In the genomic region with DNA sequence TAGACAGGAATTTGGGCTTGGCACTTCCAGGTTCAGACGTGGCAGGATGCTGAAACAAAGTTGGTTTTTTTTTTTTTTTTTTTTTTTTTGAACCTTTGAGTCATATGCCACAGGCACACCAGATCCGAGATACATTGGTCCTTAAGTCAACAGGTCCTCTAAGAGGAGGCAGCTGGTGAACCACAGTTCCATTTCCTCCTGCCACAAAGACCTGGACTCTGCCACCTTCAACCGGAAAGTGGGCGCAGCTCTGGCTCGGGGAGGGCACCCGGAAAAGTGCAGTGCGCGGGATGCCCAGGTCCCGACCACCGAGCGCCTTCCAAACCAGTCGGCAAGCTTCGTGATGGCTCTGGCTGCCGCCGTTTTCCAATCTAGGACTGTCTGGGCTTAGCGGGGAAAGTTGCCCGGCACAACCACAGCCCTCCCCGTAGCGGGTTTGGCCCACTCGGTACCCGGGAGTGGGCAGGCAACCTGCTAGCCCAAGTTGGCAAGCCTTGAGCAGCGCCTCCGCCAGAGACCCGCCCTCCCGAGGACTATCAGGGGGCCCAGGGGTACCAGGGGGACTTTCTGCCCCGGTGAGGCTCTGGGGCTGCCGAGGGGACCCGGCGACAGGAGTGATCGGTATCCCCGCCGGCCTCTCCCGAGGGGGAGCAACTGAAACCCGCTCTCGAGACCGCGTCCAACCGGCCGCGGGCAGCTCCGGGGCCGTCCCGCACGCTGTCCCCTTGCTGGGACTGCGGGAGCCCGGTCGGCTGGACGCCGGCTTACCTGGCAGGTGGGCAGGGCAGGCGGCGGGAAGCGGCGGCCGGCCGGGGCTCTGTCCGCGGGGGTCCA, we compare ENCODE assay signal across 8 mouse cellular contexts. TPM values are rescaled to one million over a fixed set of nuclear protein-coding genes. Genes with fewer than 3 reads are reported as not detected.
DNase-seq lines count a peak whose midpoint lies in the region; ATAC-seq and TF ChIP-seq lines count a peak whose summit lies in the region.

No protein-coding gene starts in this region.

- H3K27me3 ChIP-seq in heart, embryonic 10.5 days (ENCODE audit: insufficient read depth, poor library complexity, severe bottlenecking), result peaks cover 55% of the 10 kb centered on the region
- peaks cover 1% of the 10 kb centered on the region; the same call in 1 of the 2 replicates for H3K27me3 ChIP-seq in ES-Bruce4 (ENCODE audit: control insufficient read depth, insufficient read depth, low read length, poor library complexity, severe bottlenecking)
- peaks cover 22% of the 10 kb centered on the region; the same call in 1 of the 2 replicates for H3K27me3 ChIP-seq in midbrain, embryonic 14.5 days (ENCODE audit: control insufficient read depth, insufficient read depth, low read length)

- TF ChIP-seq CTCF in ES-Bruce4 (IDR thresholded peaks at IDR 0.05; ENCODE audit: low read depth, low read length), result no peak

- no peak for TF ChIP-seq POLR2A in ES-Bruce4 (IDR thresholded peaks at IDR 0.05; ENCODE audit: insufficient read depth, low read length)

- peak; percentile 67 for ATAC-seq in midbrain, embryonic 14.5 days (ENCODE audit: low FRiP score, low TSS enrichment)

- no peak for DNase-seq in heart, embryonic 10.5 days (ENCODE audit: low spot score)
- no peak for DNase-seq in heart, postnatal 25 days (ENCODE audit: low spot score)
- peak; percentile 39 for DNase-seq in embryo, embryonic 11 days
- peak; percentile 5 to 10 for DNase-seq in heart, postnatal 36 days
- DNase-seq in left cerebral cortex, postnatal 36 days (ENCODE audit: low spot score in 2 of 2), result peak; percentile 22 to 43
- peak; percentile 45 for DNase-seq in midbrain, embryonic 14.5 days
- peak; percentile 44 for DNase-seq in testis, postnatal 10 days (ENCODE audit: low spot score)

- H3K9ac ChIP-seq in ES-Bruce4 (ENCODE audit: low read depth, poor library complexity, severe bottlenecking), result peak overlapping the region; percentile 75
- peak overlapping the region; percentile 60 for H3K9ac ChIP-seq in midbrain, embryonic 14.5 days (replicated peaks; ENCODE audit: low read length)

- peak overlapping the region; percentile 100 for H3K4me2 ChIP-seq in midbrain, embryonic 14.5 days (ENCODE audit: low read length)

- WGBS in heart, embryonic 10.5 days, result under 1% methylated on average over 57 of the region's 57 CpGs
- WGBS in midbrain, embryonic 14.5 days, result under 1% methylated on average over 54 of the region's 57 CpGs

- H3K27ac ChIP-seq in heart, embryonic 10.5 days, result peak overlapping the region; percentile 57; the same call in 1 of the 2 replicates
- H3K27ac ChIP-seq in ES-Bruce4 (ENCODE audit: insufficient read depth, low read length), result no peak overlapping the region
- no peak overlapping the region for H3K27ac ChIP-seq in midbrain, embryonic 14.5 days (replicated peaks; ENCODE audit: low read depth, low read length)

- H3K4me3 ChIP-seq in heart, embryonic 10.5 days, result peak overlapping the region; percentile 82
- peak overlapping the region; percentile 71 for H3K4me3 ChIP-seq in ES-Bruce4 (ENCODE audit: low read depth, low read length)
- peak overlapping the region; percentile 62 for H3K4me3 ChIP-seq in midbrain, embryonic 14.5 days (replicated peaks; ENCODE audit: low read depth, low read length)

- intact Hi-C loops in heart, postnatal 25 days (cut with DNase I), result no loop called here
- intact Hi-C loops in heart, postnatal 36 days (cut with DNase I), result no loop called here
- intact Hi-C loops in left cerebral cortex, postnatal 36 days (cut with DNase I), result no loop called here

- no peaks in the 10 kb centered on the region for H3K36me3 ChIP-seq in heart, embryonic 10.5 days
- no peaks in the 10 kb centered on the region for H3K36me3 ChIP-seq in ES-Bruce4 (ENCODE audit: control insufficient read depth, insufficient read depth, low read length, poor library complexity, severe bottlenecking)
- H3K36me3 ChIP-seq in midbrain, embryonic 14.5 days (ENCODE audit: control insufficient read depth, insufficient read depth, low read length), result no peaks in the 10 kb centered on the region

- TF ChIP-seq EP300 in ES-Bruce4 (IDR thresholded peaks at IDR 0.05; ENCODE audit: insufficient read depth, low read depth, low read length), result no peak

- H3K9me3 ChIP-seq in heart, embryonic 10.5 days, result no peaks in the 10 kb centered on the region
- H3K9me3 ChIP-seq in ES-Bruce4 (replicated peaks; ENCODE audit: control insufficient read depth, insufficient read depth, low read length, poor library complexity, severe bottlenecking), result no peaks in the 10 kb centered on the region
- no peaks in the 10 kb centered on the region for H3K9me3 ChIP-seq in midbrain, embryonic 14.5 days (ENCODE audit: control insufficient read depth, low read length)

- H3K4me1 ChIP-seq in heart, embryonic 10.5 days, result peaks cover 16% of the 10 kb centered on the region
- no peaks in the 10 kb centered on the region for H3K4me1 ChIP-seq in ES-Bruce4 (ENCODE audit: control insufficient read depth, insufficient read depth, low read length)
- 0 out of 2 replicates have a peak, but pooled peaks cover 9% of the 10 kb centered on the region for H3K4me1 ChIP-seq in midbrain, embryonic 14.5 days (ENCODE audit: control insufficient read depth, insufficient read depth, low read length)

RNA-seq across cellular contexts. Expression of gene Galnt3, which starts 0.8 kb away (rescaled TPM):
- polyA plus RNA-seq in heart, embryonic 10.5 days (2016; fragmentation: Nextera tagmentation; extraction: Ambion mirVana), result 0.25 and 2.0 TPM in 2 replicates
- not detected for total RNA-seq in heart, postnatal 25 days (2021)
- polyA plus RNA-seq in ES-Bruce4 (2011; ENCODE audit: insufficient read depth, insufficient read length, low read depth, missing spikeins), result 15.9 and 23.4 TPM in 2 replicates
- not detected for total RNA-seq in heart, postnatal 36 days (2021)
- 1 to 10 TPM in 1 of 2 experiments, under 1 TPM in 1; 0.99 to 1.9 TPM for total RNA-seq in left cerebral cortex, postnatal 36 days (2021)
- polyA plus RNA-seq in midbrain, embryonic 14.5 days (2014; fragmentation: Nextera tagmentation; extraction: Ambion mirVana), result 0.80 and 1.5 TPM in 2 replicates

Comparison
In these comparisons a context has a peak if more than half of its experiments do, and no peak if none do; other contexts are left out.
1. DNase-seq: peak in embryo, embryonic 11 days (single experiment), heart, postnatal 36 days (2 of 2), left cerebral cortex, postnatal 36 days (2 of 2), midbrain, embryonic 14.5 days (single experiment) and testis, postnatal 10 days (single experiment); none in heart, embryonic 10.5 days (single experiment) and heart, postnatal 25 days (single experiment).
2. Peak in every context shown above with its lines, with median percentiles within 50 percentile points of each other: H3K4me3 ChIP-seq.